Mouse (Mus musculus) cortical plate, adult 2 months (tissue): ENCODE measurements around the gene Rin2. TPM values are rescaled to one million over a fixed set of nuclear protein-coding genes. Genes with fewer than 3 reads are reported as not detected.

ENCODE experiments used
- H3K27ac ChIP-seq: fragments of 200-500 bp; 2 replicates; pipeline ENCODE4 v1.5.1; 2012; ENCODE audit warnings: low read length, control low read depth, inconsistent platforms; ENCODE audit not compliant: insufficient read depth
- H3K4me1 ChIP-seq: fragments of 200-500 bp; 2 replicates; pipeline ENCODE4 v1.6.1; 2011; ENCODE audit warnings: low read length; ENCODE audit not compliant: control insufficient read depth, insufficient read depth
- H3K4me3 ChIP-seq: fragments of 200-500 bp; 2 replicates; pipeline ENCODE4 v1.5.1; 2011; ENCODE audit warnings: mild to moderate bottlenecking, low read length, control low read depth; ENCODE audit not compliant: insufficient read depth
- CTCF ChIP-seq: fragments of 200-500 bp; IDR thresholded peaks from 2 replicates; pipeline ENCODE4 v1.5.1; 2011; ENCODE audit warnings: mild to moderate bottlenecking, control low read depth, low read length; ENCODE audit not compliant: insufficient read depth; ENCODE audit errors: extremely low read depth
- POLR2A ChIP-seq: fragments of 200-500 bp; IDR thresholded peaks from 2 replicates; pipeline ENCODE4 v1.6.1; 2011; ENCODE audit warnings: mild to moderate bottlenecking, low read length, control low read depth; ENCODE audit not compliant: insufficient read depth; ENCODE audit errors: extremely low read depth
- polyA plus RNA-seq: library from polyadenylated mRNA; depleted of rRNA; stranded (reverse); fragments of >200 nt; gene quantifications from 2 replicates; pipeline ENCODE4 v1.2.3, GENCODE M21; 2012

The Rin2 gene
- polyA plus RNA-seq, 1 experiment, result 16.9 TPM

DNA sequence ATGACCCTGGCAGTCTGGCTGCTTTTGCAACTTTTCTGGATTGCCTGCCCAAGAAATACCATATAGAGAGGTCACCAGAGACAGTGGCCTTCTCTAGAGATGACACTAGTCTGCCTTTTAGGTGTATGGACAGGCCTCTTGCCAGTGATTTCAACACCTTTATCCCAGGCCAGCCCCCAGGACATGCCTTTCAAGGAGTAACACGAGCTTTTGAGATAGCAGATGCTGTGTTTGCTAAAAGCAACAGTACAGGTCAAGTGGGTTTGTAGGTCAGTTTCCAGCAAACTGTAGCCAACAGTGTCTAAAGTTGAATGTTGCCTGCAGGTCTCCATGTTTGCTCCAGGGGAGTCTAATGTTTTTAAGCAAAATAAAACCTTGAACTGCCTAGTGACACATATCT, 118.7 kb downstream of the Rin2 start:
- Histone ChIP-seq H3K4me1 (no peaks in the 10 kb centered on the region; the same call in 1 of the 2 replicates), H3K4me3 (no peak overlapping the region), H3K27ac (no peak overlapping the region)
- TF ChIP-seq CTCF, result no peak
- TF ChIP-seq POLR2A, result no peak

DNA sequence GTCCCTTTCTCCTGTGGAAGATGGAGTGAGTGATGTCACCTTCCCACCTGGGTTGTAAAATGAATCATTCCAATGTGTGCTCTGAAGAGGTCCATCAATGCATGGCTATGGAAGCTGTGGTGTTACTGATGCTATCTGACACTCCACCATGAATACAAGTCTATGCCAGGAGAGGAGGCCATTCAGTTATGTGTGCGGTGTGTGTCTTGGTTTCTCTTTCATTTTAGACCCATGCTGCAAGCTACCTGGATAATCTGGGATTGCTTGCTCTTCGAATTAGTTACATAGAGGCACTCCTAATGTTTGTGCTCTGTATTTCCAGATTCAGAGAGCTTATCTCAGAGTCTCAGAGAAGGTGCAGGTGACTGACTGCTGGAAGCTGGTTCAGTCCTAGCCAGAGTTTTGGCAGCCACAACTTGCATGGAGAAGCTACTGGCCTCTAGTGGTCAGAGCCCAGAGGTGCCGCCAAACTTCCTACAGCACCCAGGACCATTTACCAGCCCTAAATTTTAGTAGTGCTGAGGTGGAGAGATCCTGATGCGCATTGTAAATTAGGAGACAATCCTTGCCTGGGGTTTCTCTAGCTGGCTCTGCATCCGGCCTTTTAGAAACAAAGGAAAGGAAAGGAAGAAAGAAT, 119.4 kb downstream of the Rin2 start:
- no peak overlapping the region for H3K4me3 ChIP-seq
- H3K27ac ChIP-seq, result no peak overlapping the region
- H3K4me1 ChIP-seq, result no peaks in the 10 kb centered on the region; the same call in 1 of the 2 replicates
- peak; percentile 70 for TF ChIP-seq CTCF
- no peak for TF ChIP-seq POLR2A

DNA sequence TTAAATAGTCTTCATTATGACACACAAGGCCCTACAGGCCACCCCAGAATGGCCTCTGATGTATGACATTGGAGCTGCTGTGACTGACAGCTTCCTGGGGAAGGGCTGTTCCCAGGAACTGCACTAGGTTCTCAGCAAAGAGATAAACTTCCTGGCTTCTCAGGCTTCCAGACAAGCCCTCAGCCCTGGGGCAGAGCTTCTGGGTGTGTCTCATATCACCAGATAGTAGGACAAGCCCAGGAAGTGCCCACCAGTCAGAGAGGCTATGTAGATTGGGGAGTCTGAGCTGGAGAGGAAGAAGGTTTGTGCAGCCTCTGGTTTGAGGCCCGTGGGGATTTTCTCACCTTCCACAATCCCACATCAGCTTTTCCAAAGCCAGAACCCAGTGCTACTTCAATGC, 122.8 kb downstream of the Rin2 start:
- H3K4me1 ChIP-seq, result no peaks in the 10 kb centered on the region; the same call in 1 of the 2 replicates
- H3K4me3 ChIP-seq, result no peak overlapping the region
- TF ChIP-seq POLR2A, result no peak
- TF ChIP-seq CTCF, result no peak
- no peak overlapping the region for H3K27ac ChIP-seq

DNA sequence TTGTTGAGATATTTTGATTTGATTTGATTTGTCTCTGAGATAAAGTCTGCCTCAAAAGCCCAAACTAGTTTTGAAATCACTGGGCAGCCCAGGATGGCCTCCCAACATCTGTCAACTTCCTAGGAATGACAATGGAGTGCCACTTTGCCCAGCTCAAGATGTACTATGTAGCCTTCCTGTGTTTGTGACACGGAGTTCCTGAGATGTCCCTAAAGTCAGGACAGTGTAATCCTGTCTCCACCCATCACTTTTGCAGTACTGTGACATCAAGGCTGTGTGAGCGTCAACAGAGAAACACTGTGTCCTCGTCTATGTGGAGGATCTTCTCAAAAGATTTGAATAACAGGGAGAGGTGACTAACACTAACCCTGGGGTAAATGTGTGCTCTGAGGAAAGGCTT, 123.9 kb downstream of the Rin2 start:
- no peak for TF ChIP-seq CTCF
- no peak for TF ChIP-seq POLR2A
- H3K27ac ChIP-seq, result no peak overlapping the region
- H3K4me1 ChIP-seq, result no peaks in the 10 kb centered on the region; the same call in 1 of the 2 replicates
- H3K4me3 ChIP-seq, result no peak overlapping the region

DNA sequence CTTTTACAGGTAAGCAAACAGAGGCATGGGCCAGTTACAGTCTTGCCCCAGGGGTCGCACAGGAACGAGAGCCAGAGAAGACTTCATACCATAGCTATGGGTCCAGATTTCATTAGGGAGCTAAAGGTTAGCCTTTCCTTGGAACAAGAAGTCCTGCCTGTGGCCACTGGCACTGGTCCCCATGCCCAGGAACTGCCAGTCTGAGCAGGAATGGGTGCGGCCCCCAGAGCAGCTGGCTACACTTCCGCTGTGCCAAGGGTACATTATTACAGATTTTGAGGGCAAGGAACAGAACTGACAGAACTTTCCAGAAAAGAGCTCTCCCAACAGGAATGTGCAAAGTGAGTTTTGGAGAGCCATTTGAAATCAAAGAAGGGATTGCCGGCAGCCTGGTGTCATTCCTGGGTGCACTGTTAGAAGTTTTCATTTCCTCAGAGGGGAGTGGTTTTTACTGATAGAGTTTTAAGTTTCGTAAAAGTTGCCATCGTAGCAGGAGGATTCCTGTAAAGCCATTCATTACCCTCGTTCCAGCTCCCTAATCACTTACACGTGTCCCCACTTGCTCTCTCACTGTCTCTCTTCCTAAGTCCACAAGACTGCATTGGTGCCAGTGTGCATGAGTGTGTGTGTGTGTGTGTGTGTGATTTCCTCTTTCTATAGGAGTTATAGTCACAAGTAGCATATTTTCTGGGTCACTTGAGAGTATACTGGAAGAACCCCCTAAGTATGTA, 126.5 kb downstream of the Rin2 start:
- Histone ChIP-seq H3K4me3 (no peak overlapping the region), H3K4me1 (no peaks in the 10 kb centered on the region), H3K27ac (no peak overlapping the region)
- TF ChIP-seq POLR2A (no peak), CTCF (no peak)

DNA sequence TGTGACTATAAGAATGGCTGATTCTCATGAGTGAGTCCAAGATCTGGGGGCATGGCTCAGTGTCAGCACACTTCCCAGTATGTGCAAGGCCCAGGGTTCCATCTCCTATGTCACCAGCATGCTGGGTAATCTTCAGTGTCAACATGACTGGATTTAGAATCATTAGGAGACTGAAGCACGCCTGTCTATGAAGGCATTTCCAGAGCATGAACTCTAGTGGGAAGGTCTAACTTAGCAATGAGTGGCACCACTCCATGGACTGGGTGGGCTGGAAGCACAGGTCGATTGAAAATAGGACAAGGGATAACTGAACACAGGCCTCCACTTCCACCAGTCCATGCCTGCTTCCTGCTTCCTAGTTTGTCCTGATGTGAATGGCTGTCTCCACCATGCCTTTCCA, 127.6 kb downstream of the Rin2 start:
- Histone ChIP-seq H3K4me1 (no peaks in the 10 kb centered on the region), H3K27ac (no peak overlapping the region), H3K4me3 (no peak overlapping the region)
- TF ChIP-seq POLR2A, result no peak
- TF ChIP-seq CTCF, result no peak

DNA sequence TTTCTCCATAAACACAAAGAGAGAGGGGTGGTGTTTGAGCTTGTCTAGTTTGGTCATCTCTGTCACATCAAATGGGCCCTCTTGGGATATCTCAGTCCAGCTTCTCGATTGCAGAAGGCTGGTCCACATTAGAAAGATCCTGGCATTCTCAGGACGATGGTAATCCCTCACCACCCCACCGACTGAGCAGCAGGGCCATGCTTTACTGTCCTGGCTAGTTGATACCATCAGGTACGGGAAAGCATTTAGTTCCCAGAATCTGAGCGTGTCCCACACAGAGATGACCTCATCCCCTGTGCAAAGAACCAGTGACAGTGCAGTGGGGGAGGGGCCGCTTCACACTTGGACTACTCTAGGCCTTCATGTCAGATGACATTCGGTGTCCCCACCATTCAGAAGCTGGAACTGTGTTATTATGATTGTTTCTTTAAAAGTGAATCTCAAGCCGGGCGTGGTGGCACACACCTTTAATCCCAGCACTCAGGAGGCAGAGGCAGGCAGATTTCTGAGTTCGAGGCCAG, 128.9 kb downstream of the Rin2 start:
- TF ChIP-seq CTCF (no peak), POLR2A (no peak)
- no peak overlapping the region for H3K4me3 ChIP-seq
- H3K4me1 ChIP-seq, result no peaks in the 10 kb centered on the region
- H3K27ac ChIP-seq, result no peak overlapping the region

DNA sequence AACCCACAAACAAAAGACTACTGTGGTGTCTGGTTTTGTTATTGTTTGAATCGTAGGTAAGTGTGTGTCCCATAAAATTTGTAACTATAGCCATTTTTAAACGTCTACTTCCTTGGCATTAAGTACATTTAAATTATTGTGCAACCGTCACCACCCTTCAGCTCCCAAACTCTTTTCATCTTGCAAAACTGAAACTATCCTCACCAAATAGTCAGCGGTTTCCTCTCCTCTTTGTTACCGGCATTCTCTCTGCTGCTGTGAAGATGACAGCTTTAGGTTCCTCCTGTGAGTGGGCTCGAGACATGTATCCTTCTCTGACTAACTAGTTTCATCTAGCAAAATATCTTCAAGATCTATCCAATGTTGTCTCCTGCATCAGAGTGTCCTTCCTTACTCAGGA, 129.5 kb downstream of the Rin2 start:
- no peak for TF ChIP-seq CTCF
- no peak for TF ChIP-seq POLR2A
- Histone ChIP-seq H3K27ac (no peak overlapping the region), H3K4me3 (no peak overlapping the region), H3K4me1 (no peaks in the 10 kb centered on the region)

DNA sequence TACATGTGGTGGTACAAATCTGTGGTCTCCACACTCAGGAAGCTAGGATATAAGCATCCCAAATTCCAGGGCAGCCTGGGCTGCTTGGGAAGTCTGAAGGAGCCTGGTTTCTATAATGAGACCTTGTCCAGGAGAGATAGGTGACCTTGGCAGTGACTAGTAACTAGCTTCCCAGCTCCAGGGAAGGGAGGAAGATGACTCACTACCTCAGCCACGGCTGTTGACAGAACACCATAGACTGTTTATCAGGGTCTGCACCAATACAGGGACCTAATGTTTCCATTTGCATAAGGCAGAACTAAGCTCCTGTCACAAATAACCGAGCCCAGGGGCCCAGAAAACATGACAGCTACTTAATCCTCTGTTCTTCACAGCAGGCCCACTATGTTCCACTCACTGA, 132.3 kb downstream of the Rin2 start:
- Histone ChIP-seq H3K4me1 (no peaks in the 10 kb centered on the region), H3K27ac (no peak overlapping the region), H3K4me3 (no peak overlapping the region)
- TF ChIP-seq POLR2A (no peak), CTCF (no peak)

DNA sequence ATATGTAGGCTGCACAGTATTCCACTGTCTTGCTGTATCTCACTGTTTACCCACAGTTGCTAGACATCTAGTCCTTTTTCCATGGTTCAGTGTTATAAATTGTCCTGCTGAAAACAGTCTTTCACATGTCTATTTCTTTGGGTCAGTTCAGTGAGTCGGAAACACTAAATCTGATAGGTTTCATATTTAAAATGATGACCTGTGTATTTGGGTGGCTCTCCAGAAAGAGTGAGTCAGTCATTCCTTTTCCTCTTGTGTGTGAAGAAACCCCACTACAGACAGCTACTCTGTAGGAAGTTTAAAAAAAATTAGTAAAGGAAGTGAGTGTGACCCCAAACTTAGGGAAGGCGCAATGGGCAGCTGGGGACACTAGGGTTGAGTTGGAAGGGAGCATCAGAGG, 133.2 kb downstream of the Rin2 start:
- no peak overlapping the region for H3K4me3 ChIP-seq
- TF ChIP-seq CTCF (no peak), POLR2A (no peak)
- no peaks in the 10 kb centered on the region for H3K4me1 ChIP-seq
- no peak overlapping the region for H3K27ac ChIP-seq
